Mouse (Mus musculus) liver, postnatal 0 days (tissue): Measurements from ENCODE around the gene Mgam. TPM values are rescaled to one million over a fixed set of nuclear protein-coding genes. Genes with fewer than 3 reads are reported as not detected.

Experiments
- ATAC-seq: fragments of 200-750 bp; cut with Nextera tagmentation; 2 replicates; pipeline ENCODE4 v1.8.0; 2017; ENCODE audit warnings: mild to moderate bottlenecking, moderate library complexity
- DNase-seq: peaks from one replicate; pipeline ENCODE4 v3.0.0-alpha.2; 2016
- H3K27ac ChIP-seq: fragments of 300-500 bp; sonication (generic); 2 replicates; pipeline ENCODE4 v1.5.1; 2014; ENCODE audit warnings: antibody characterized with exemption, moderate library complexity, mild to moderate bottlenecking, low read depth
- H3K27me3 ChIP-seq: fragments of 300-500 bp; sonication (generic); 2 replicates; pipeline ENCODE4 v1.6.1; 2014; ENCODE audit warnings: low read length, control low read depth, mixed read lengths; ENCODE audit not compliant: insufficient read depth
- H3K36me3 ChIP-seq: fragments of 300-500 bp; sonication (generic); replicated peaks from 2 replicates; pipeline ENCODE4 v1.6.1; 2014; ENCODE audit warnings: mild to moderate bottlenecking, control low read depth, low read length, moderate library complexity, mixed read lengths; ENCODE audit not compliant: insufficient read depth
- H3K4me1 ChIP-seq: fragments of 300-500 bp; sonication (generic); 2 replicates; pipeline ENCODE4 v1.6.1; 2014; ENCODE audit warnings: antibody characterized with exemption, mild to moderate bottlenecking, control low read depth; ENCODE audit not compliant: insufficient read depth
- H3K4me2 ChIP-seq: fragments of 300-500 bp; sonication (generic); 2 replicates; pipeline ENCODE4 v1.6.1; 2014; ENCODE audit warnings: low read depth, mild to moderate bottlenecking, low read length, moderate library complexity, mixed read lengths
- H3K4me3 ChIP-seq: fragments of 300-500 bp; sonication (generic); 2 replicates; pipeline ENCODE4 v1.5.1; 2014; ENCODE audit warnings: low read depth, low read length
- H3K9ac ChIP-seq: fragments of 300-500 bp; sonication (generic); replicated peaks from 2 replicates; pipeline ENCODE4 v1.6.1; 2014; ENCODE audit warnings: mild to moderate bottlenecking, moderate library complexity
- H3K9me3 ChIP-seq: fragments of 300-500 bp; sonication (generic); 2 replicates; pipeline ENCODE4 v1.6.1; 2016; ENCODE audit warnings: mild to moderate bottlenecking, control low read depth, low read length, mixed read lengths
- CTCF ChIP-seq: sonication (generic); IDR thresholded peaks from 2 replicates; pipeline ENCODE4 v1.5.1; 2016; ENCODE audit warnings: antibody characterized with exemption, low read depth
- EP300 ChIP-seq: IDR thresholded peaks from 2 replicates; pipeline ENCODE4 v1.6.1; 2016; ENCODE audit warnings: antibody characterized with exemption, low read depth, mild to moderate bottlenecking
- WGBS: fragments of 180-500 bp; shearing (Covaris S2); extraction: QIAGEN DNeasy Blood & Tissue Kit; methylation state at CpG from one replicate; pipeline ENCODE4 v1.1.7; 2014; ENCODE audit not compliant: insufficient replicate concordance; 5-methylcytosine and 5-hydroxymethylcytosine counted together
- polyA plus RNA-seq: library from polyadenylated mRNA; unstranded; fragments of >200 nt; fragmentation: Nextera tagmentation; extraction: Ambion mirVana; gene quantifications from 2 replicates; pipeline ENCODE4 v1.2.1, GENCODE M21; 2015

Mgam gene
- polyA plus RNA-seq, 1 experiment from 2014 or later = 3.1 TPM

DNA sequence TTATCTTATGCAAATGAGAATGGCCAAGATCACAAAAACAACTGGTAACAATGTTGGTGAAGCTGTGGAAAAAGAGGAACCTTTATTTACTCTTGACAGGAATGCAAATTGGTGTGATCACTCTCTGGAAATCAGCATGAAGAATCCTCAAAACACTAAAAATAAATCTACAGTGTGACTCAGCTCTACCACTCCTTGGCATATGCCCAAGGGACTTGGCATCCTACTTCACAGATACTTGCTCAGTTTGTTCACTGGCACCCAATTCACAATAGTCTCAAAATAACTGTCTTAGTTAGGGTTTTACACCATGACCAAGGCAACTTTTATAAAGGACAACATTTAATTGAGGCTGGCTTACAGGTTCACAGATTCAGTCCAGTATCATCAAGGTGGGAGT, 21.2 kb upstream of the Mgam start:
- ATAC-seq = no peak
- no peak overlapping the region for H3K4me3 ChIP-seq
- DNase-seq = no peak

DNA sequence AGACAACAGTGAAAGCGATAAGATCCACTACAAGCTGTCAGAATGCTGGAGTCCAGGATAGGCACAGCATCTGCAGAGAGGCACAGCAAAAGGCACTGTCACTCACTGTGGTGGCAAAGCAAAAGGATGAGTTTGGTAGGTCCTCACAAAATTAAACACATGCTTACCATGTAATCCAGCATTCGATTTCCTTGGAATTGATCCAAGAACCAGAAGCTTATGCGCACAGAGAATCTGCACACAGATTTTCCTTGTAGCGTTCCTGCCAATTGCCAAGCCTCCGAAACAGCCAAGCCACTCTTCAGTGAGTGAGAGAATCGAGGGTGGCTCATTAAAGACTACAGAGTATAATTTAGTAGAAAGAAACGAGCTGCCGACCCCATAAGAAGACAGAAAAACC, 18.4 kb upstream of the Mgam start:
- H3K9me3 ChIP-seq = no peaks in the 10 kb centered on the region
- H3K4me1 ChIP-seq = no peaks in the 10 kb centered on the region

More for the DNA sequence above, 21.2 kb upstream of the Mgam start:
- Histone ChIP-seq H3K9ac (no peak overlapping the region), H3K27ac (no peak overlapping the region), H3K4me2 (no peak overlapping the region), H3K4me1 (no peaks in the 10 kb centered on the region), H3K27me3 (no peaks in the 10 kb centered on the region), H3K36me3 (no peaks in the 10 kb centered on the region), H3K9me3 (no peaks in the 10 kb centered on the region)
- TF ChIP-seq CTCF (no peak), EP300 (no peak)

GRCm38 (mm10) chr6:40613260-40613852, 15.3 kb upstream of the Mgam start, which contains the start of gene Tas2r138:
Tas2r138 (minus strand) TSS chr6:40613310.
- DNase-seq (no peak), ATAC-seq (no peak)
- Histone ChIP-seq H3K9me3 (no peaks in the 10 kb centered on the region), H3K4me1 (no peaks in the 10 kb centered on the region), H3K9ac (no peak within 1 kb of the TSS), H3K36me3 (no peaks in the 10 kb centered on the region), H3K4me3 (no peak within 1 kb of the TSS), H3K27me3 (no peaks in the 10 kb centered on the region), H3K4me2 (no peak within 1 kb of the TSS), H3K27ac (no peak within 1 kb of the TSS)
- TF ChIP-seq CTCF (no peak), EP300 (no peak)
- 71% methylated on average over 4 of the region's 4 CpGs for WGBS

More for the DNA sequence above, 18.4 kb upstream of the Mgam start:
- Histone ChIP-seq H3K36me3 (no peaks in the 10 kb centered on the region), H3K4me2 (no peak overlapping the region), H3K27ac (no peak overlapping the region), H3K4me3 (no peak overlapping the region), H3K9ac (no peak overlapping the region), H3K27me3 (no peaks in the 10 kb centered on the region)
- 76% methylated on average over 8 of the region's 8 CpGs for WGBS
- ATAC-seq = no peak
- no peak for TF ChIP-seq EP300
- no peak for TF ChIP-seq CTCF
- DNase-seq = no peak

- H3K9me3 ChIP-seq = no peaks in the 10 kb centered on the region
- TF ChIP-seq CTCF (peak; percentile 77), EP300 (no peak)
- H3K4me3 ChIP-seq = no peak overlapping the region
- no peaks in the 10 kb centered on the region for H3K4me1 ChIP-seq
- WGBS = 4% methylated on average over 2 of the region's 2 CpGs
- H3K27ac ChIP-seq = no peak overlapping the region
- no peaks in the 10 kb centered on the region for H3K27me3 ChIP-seq
- H3K36me3 ChIP-seq = no peaks in the 10 kb centered on the region
- DNase-seq (peak; percentile 68), ATAC-seq (no peak)
- no peak overlapping the region for H3K4me2 ChIP-seq
- H3K9ac ChIP-seq = no peak overlapping the region
Observed at GRCm38 (mm10) chr6:40617965-40618364, 10.7 kb upstream of the Mgam start.

GRCm38 (mm10) chr6:40626111-40626510, 2.5 kb upstream of the Mgam start:
- Histone ChIP-seq H3K36me3 (no peaks in the 10 kb centered on the region), H3K4me1 (no peaks in the 10 kb centered on the region), H3K4me2 (no peak overlapping the region), H3K9me3 (no peaks in the 10 kb centered on the region), H3K27ac (no peak overlapping the region), H3K27me3 (no peaks in the 10 kb centered on the region), H3K9ac (no peak overlapping the region), H3K4me3 (no peak overlapping the region)
- DNase-seq (no peak), ATAC-seq (no peak)
- TF ChIP-seq CTCF (no peak), EP300 (no peak)
- 61% methylated on average over 1 of the region's 1 CpGs for WGBS

- H3K4me2 ChIP-seq = peak overlapping the region; percentile 62
- H3K27me3 ChIP-seq = no peaks in the 10 kb centered on the region
- no peak for TF ChIP-seq CTCF
- no peak for TF ChIP-seq EP300
- no peaks in the 10 kb centered on the region for H3K4me1 ChIP-seq
- peak; percentile 18 for DNase-seq
- no peak overlapping the region for H3K9ac ChIP-seq
- no peaks in the 10 kb centered on the region for H3K9me3 ChIP-seq
- peak; percentile 79 for ATAC-seq
- peak overlapping the region; percentile 17; the same call in 1 of the 2 replicates for H3K4me3 ChIP-seq
- H3K27ac ChIP-seq = no peak overlapping the region
- no peaks in the 10 kb centered on the region for H3K36me3 ChIP-seq
- WGBS = 67% methylated on average over 1 of the region's 1 CpGs
Observed at GRCm38 (mm10) chr6:40634640-40635071, 6.0 kb downstream of the Mgam start.
